Mouse (Mus musculus): ENCODE data around the gene Dlgap1. TPM values are rescaled to one million over a fixed set of nuclear protein-coding genes. Genes with fewer than 3 reads are reported as not detected.

Dlgap1 gene
- polyA plus RNA-seq, 1 experiment from 2014 or later, result 1.1 TPM

DNA sequence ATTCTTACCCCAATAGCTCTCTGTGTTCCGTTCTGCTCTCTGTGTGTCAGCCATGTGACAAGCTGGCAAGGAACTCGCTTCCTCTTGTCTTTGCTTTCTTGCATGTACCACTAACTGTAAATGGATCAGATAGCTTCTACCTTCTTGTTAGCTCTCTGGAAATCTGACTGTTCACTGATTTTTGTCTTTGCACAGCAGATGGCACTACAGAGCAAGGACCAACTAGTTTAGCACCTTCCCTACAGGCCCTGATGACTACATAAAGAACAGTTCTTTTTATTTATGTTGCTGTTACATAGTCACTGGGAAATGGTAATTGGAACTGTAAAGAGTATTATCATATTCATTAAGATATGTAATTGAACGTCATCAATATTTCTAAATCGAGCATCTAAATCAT is 408.1 kb downstream of the Dlgap1 start:
- Histone ChIP-seq H3K4me1 (no peaks in the 10 kb centered on the region), H3K27ac (replicated peaks) (no peak overlapping the region), H3K36me3 (replicated peaks) (no peaks in the 10 kb centered on the region), H3K4me3 (no peak overlapping the region), H3K27me3 (replicated peaks; ENCODE audit: low read depth, poor library complexity, severe bottlenecking) (no peaks in the 10 kb centered on the region), H3K9me3 (no peaks in the 10 kb centered on the region)
- no peak for DNase-seq (ENCODE audit: low spot score)
- 70% methylated on average over 4 of the region's 4 CpGs for WGBS

DNA sequence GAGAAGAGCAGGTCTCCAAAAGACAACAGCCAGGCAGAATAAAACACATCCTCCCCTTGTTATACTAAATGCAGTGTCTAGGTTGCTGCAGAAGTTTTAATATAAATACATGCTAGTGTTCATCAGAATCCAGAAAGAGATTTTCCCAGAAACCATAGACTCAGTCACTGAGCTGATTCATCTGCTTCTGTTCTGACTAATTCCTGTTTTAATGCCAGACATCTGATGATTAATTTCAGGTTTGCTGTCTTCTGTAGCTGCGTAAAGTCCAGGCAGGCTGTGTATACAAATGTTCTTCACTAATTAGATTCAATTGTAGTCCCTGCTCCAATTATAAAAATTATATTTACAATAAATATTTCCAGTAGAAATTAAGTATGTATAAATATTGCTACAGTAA is 419.6 kb downstream of the Dlgap1 start:
- H3K4me1 ChIP-seq, result no peaks in the 10 kb centered on the region
- WGBS, result 87% methylated on average over 1 of the region's 1 CpGs
- no peak overlapping the region for H3K4me3 ChIP-seq
- H3K36me3 ChIP-seq (replicated peaks), result no peaks in the 10 kb centered on the region
- H3K9me3 ChIP-seq, result no peaks in the 10 kb centered on the region
- DNase-seq (ENCODE audit: low spot score), result no peak
- no peak overlapping the region for H3K27ac ChIP-seq (replicated peaks)
- H3K27me3 ChIP-seq (replicated peaks; ENCODE audit: low read depth, poor library complexity, severe bottlenecking), result no peaks in the 10 kb centered on the region

- H3K9me3 ChIP-seq, result no peaks in the 10 kb centered on the region
- H3K27me3 ChIP-seq (replicated peaks; ENCODE audit: low read depth, poor library complexity, severe bottlenecking), result no peaks in the 10 kb centered on the region
- H3K4me1 ChIP-seq, result peaks cover 15% of the 10 kb centered on the region
- H3K36me3 ChIP-seq (replicated peaks), result no peaks in the 10 kb centered on the region
- peak; percentile 67 for DNase-seq (ENCODE audit: low spot score)
- H3K4me3 ChIP-seq, result no peak overlapping the region
- 39% methylated on average over 3 of the region's 3 CpGs for WGBS
- H3K27ac ChIP-seq (replicated peaks), result no peak overlapping the region
These were observed 428.3 kb downstream of the Dlgap1 start for GRCm38 (mm10) chr17:70397220-70397619.

DNA sequence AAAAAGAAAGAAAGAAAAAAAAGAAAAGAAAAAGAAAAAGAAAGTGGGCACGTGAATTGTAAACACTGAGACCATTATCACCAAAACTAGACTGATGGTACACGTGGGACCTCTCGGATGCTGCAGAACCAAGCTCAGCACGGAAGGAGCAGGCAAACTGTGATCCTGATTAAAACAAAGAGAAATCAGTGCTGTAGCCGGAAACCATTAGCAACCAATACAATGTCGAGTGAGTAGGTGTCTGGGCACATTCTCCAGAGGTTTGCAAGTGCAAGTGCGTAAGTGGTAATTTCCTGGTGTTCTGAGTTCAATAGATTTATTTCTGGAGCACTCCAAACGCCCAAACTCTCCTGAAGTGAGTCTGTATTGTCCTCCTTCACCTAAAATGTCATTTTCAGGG is 428.8 kb downstream of the Dlgap1 start:
- no peak overlapping the region for H3K27ac ChIP-seq (replicated peaks)
- no peak for DNase-seq (ENCODE audit: low spot score)
- no peaks in the 10 kb centered on the region for H3K9me3 ChIP-seq
- no peaks in the 10 kb centered on the region for H3K36me3 ChIP-seq (replicated peaks)
- 62% methylated on average over 8 of the region's 8 CpGs for whole genome bisulfite sequencing
- H3K4me3 ChIP-seq, result no peak overlapping the region
- peaks cover 15% of the 10 kb centered on the region for H3K4me1 ChIP-seq
- no peaks in the 10 kb centered on the region for H3K27me3 ChIP-seq (replicated peaks; ENCODE audit: low read depth, poor library complexity, severe bottlenecking)

DNA sequence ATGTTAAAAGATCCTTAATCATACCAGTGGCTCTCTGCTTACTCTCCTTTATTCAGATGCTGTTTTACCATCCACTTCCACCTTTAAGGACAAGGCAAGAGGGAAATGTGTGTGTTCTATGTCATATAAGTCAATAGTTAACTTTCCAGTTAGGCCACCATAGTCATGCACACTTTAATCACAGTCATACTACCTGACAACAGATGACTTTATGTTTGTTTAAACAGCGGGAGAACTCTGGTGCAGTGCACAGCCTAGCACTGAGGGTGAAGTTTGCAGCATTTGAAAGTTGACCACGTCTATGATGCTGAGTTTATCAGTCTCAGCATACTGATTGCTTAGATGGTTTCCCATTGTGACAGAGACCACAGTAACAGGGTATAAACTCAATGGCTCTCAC is 433.0 kb downstream of the Dlgap1 start:
- WGBS, result 72% methylated on average over 2 of the region's 2 CpGs

GRCm38 (mm10) chr17:70403750-70404149 is 434.9 kb downstream of the Dlgap1 start:
- H3K4me3 ChIP-seq, result no peak overlapping the region
- H3K9me3 ChIP-seq, result no peaks in the 10 kb centered on the region
- 34% methylated on average over 10 of the region's 10 CpGs for WGBS
- no peak overlapping the region for H3K27ac ChIP-seq (replicated peaks)
- no peak for DNase-seq (ENCODE audit: low spot score)
- no peaks in the 10 kb centered on the region for H3K4me1 ChIP-seq
- no peaks in the 10 kb centered on the region for H3K36me3 ChIP-seq (replicated peaks)
- H3K27me3 ChIP-seq (replicated peaks; ENCODE audit: low read depth, poor library complexity, severe bottlenecking), result no peaks in the 10 kb centered on the region

More for the DNA sequence above, 433.0 kb downstream of the Dlgap1 start:
- H3K4me3 ChIP-seq, result no peak overlapping the region
- no peaks in the 10 kb centered on the region for H3K36me3 ChIP-seq (replicated peaks)
- no peaks in the 10 kb centered on the region for H3K27me3 ChIP-seq (replicated peaks; ENCODE audit: low read depth, poor library complexity, severe bottlenecking)
- H3K9me3 ChIP-seq, result no peaks in the 10 kb centered on the region
- peaks cover 11% of the 10 kb centered on the region for H3K4me1 ChIP-seq
- DNase-seq (ENCODE audit: low spot score), result no peak
- H3K27ac ChIP-seq (replicated peaks), result no peak overlapping the region

DNA sequence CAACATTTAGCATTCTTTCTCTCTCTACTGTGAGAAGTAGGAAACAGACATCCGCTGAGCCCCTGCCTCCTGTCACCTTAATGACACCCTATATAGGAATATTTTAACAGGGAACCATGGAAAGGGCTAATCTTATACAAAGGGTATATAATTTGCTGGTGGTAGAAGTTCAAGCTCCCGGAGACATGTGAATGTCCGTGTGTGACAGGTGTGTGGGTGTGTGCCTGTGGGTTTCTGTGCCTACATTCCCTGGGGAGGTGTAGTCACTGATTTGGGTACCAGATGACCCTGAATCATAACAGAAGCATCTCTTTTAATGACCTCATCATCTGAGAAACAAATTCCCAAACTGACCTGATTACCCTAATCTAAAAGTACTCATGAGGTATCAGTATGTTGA is 445.3 kb downstream of the Dlgap1 start:
- H3K27me3 ChIP-seq (replicated peaks; ENCODE audit: low read depth, poor library complexity, severe bottlenecking), result no peaks in the 10 kb centered on the region
- WGBS, result 94% methylated on average over 3 of the region's 3 CpGs
- no peak overlapping the region for H3K27ac ChIP-seq (replicated peaks)
- no peak for DNase-seq (ENCODE audit: low spot score)
- H3K4me3 ChIP-seq, result no peak overlapping the region
- no peaks in the 10 kb centered on the region for H3K4me1 ChIP-seq
- H3K9me3 ChIP-seq, result no peaks in the 10 kb centered on the region
- no peaks in the 10 kb centered on the region for H3K36me3 ChIP-seq (replicated peaks)

DNA sequence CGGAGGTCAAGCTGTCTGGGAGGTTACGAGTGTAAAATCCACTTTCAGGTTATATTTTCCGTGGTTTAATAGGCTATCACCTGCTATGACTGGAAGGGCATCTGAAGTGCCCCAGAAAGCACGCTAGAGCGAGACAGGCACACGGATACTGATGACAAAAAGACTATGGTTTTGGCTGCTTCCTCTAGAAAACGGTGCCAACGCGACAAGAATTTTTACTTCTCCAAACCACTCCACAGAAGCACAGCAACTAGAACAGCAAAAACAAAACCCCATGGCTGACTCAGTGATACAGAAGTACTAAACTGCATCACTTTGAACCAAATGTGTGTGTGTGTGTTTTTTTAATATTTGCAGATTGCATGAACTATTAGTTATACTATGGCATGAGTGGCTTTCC is 459.0 kb downstream of the Dlgap1 start:
- DNase-seq (ENCODE audit: low spot score), result no peak
- Histone ChIP-seq H3K9me3 (no peaks in the 10 kb centered on the region), H3K4me3 (no peak overlapping the region), H3K36me3 (replicated peaks) (no peaks in the 10 kb centered on the region), H3K4me1 (no peaks in the 10 kb centered on the region), H3K27me3 (replicated peaks; ENCODE audit: low read depth, poor library complexity, severe bottlenecking) (no peaks in the 10 kb centered on the region; the same call in 1 of the 2 replicates), H3K27ac (replicated peaks) (no peak overlapping the region)
- WGBS, result 90% methylated on average over 9 of the region's 9 CpGs

- H3K36me3 ChIP-seq (replicated peaks), result no peaks in the 10 kb centered on the region
- 18% methylated on average over 17 of the region's 17 CpGs for WGBS
- peak overlapping the region; percentile 27; the same call in 1 of the 2 replicates for H3K4me3 ChIP-seq
- peak; percentile 83 for DNase-seq (ENCODE audit: low spot score)
- no peaks in the 10 kb centered on the region for H3K4me1 ChIP-seq
- H3K9me3 ChIP-seq, result no peaks in the 10 kb centered on the region
- no peaks in the 10 kb centered on the region; the same call in 1 of the 2 replicates for H3K27me3 ChIP-seq (replicated peaks; ENCODE audit: low read depth, poor library complexity, severe bottlenecking)
- no peak overlapping the region for H3K27ac ChIP-seq (replicated peaks)
These were observed 461.0 kb downstream of the Dlgap1 start for GRCm38 (mm10) chr17:70429746-70430451.

GRCm38 (mm10) chr17:70430452-70430787 is 461.5 kb downstream of the Dlgap1 start:
- H3K4me1 ChIP-seq, result no peaks in the 10 kb centered on the region
- 21% methylated on average over 5 of the region's 5 CpGs for WGBS
- H3K27ac ChIP-seq (replicated peaks), result no peak overlapping the region
- no peaks in the 10 kb centered on the region; the same call in 1 of the 2 replicates for H3K27me3 ChIP-seq (replicated peaks; ENCODE audit: low read depth, poor library complexity, severe bottlenecking)
- H3K4me3 ChIP-seq, result no peak overlapping the region
- no peaks in the 10 kb centered on the region for H3K9me3 ChIP-seq
- DNase-seq (ENCODE audit: low spot score), result peak; percentile 50
- H3K36me3 ChIP-seq (replicated peaks), result no peaks in the 10 kb centered on the region

DNA sequence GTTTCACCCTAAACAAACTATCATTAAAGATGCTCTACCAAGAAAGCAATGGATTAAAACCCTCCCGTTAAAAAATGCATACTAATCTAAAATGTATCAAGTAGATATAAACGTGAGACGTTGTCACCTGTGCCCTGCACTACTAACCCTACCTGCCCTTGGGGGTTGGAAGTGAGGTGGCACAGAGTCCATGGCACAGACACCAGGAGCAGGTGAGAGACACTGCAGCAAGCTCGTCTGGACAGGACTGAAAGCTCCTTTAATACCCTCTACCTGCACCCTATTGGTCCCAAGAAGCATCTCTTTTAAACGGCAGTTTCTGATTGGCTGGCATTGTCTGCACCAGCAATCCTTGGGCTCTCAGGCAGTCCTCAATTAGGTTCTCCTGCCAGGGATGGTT is 464.0 kb downstream of the Dlgap1 start:
- H3K27me3 ChIP-seq (replicated peaks; ENCODE audit: low read depth, poor library complexity, severe bottlenecking), result no peaks in the 10 kb centered on the region; the same call in 1 of the 2 replicates
- no peaks in the 10 kb centered on the region for H3K36me3 ChIP-seq (replicated peaks)
- H3K4me1 ChIP-seq, result no peaks in the 10 kb centered on the region
- no peak for DNase-seq (ENCODE audit: low spot score)
- no peak overlapping the region for H3K4me3 ChIP-seq
- H3K27ac ChIP-seq (replicated peaks), result no peak overlapping the region
- no peaks in the 10 kb centered on the region for H3K9me3 ChIP-seq
- WGBS, result 80% methylated on average over 5 of the region's 5 CpGs

DNA sequence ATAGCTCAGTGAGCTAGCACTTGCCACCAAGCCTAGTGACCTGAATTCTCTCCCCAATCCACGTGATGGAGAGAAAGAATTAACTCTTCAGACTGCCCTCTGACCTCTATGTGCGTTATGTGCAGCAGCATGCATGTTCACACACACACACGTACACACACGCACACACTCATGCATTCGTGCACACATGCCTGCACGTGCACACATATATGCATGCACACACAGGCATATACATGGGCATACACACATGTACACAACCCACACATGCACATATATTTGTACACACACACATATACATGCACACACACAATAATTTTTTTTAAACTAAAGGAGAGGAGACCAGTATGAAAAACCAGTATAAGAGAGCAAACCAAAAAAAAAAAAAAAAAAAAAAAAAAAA is 465.7 kb downstream of the Dlgap1 start:
- 89% methylated on average over 6 of the region's 6 CpGs for WGBS
- H3K4me1 ChIP-seq, result no peaks in the 10 kb centered on the region
- H3K4me3 ChIP-seq, result no peak overlapping the region
- no peak for DNase-seq (ENCODE audit: low spot score)
- H3K27me3 ChIP-seq (replicated peaks; ENCODE audit: low read depth, poor library complexity, severe bottlenecking), result no peaks in the 10 kb centered on the region; the same call in 1 of the 2 replicates
- no peaks in the 10 kb centered on the region for H3K9me3 ChIP-seq
- H3K36me3 ChIP-seq (replicated peaks), result no peaks in the 10 kb centered on the region
- no peak overlapping the region for H3K27ac ChIP-seq (replicated peaks)

DNA sequence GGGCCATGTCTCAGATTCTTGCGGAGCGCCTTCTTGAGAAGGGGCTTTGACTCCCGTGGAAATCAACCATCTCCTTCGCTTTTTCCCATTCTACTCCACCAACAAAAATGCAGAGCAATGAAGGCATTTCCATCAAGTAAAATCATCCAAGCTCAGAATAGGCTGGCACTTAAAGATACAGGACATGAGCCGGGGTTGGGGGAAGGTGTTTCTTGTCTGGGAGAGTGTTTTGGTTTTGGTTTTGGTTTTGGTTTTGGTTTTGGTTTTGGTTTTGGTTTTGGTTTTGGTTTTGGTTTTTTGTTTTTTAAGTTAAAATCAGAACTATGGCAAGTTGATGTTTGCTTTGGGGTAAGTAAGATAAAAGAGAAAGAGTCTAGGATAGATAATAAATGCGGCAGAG is 466.7 kb downstream of the Dlgap1 start:
- WGBS, result 89% methylated on average over 6 of the region's 6 CpGs
- no peaks in the 10 kb centered on the region; the same call in 1 of the 2 replicates for H3K27me3 ChIP-seq (replicated peaks; ENCODE audit: low read depth, poor library complexity, severe bottlenecking)
- no peak for DNase-seq (ENCODE audit: low spot score)

More for the DNA sequence above, 466.7 kb downstream of the Dlgap1 start:
- no peak overlapping the region for H3K4me3 ChIP-seq
- no peaks in the 10 kb centered on the region for H3K36me3 ChIP-seq (replicated peaks)
- no peaks in the 10 kb centered on the region for H3K9me3 ChIP-seq
- H3K4me1 ChIP-seq, result no peaks in the 10 kb centered on the region
- no peak overlapping the region for H3K27ac ChIP-seq (replicated peaks)
